Mouse (Mus musculus) ES-Bruce4 (cell line): ENCODE results near the gene Ptpn3.

Source experiments
- CTCF ChIP-seq: IDR thresholded peaks from one replicate; pipeline ENCODE4 v1.8.1; 2011; ENCODE audit warnings: low read depth, low read length
- EP300 ChIP-seq: IDR thresholded peaks from 2 replicates; pipeline ENCODE4 v1.6.1; 2011; ENCODE audit warnings: low read depth, low read length; ENCODE audit not compliant: insufficient read depth
- POLR2A ChIP-seq: IDR thresholded peaks from one replicate; pipeline ENCODE4 v1.8.1; 2011; ENCODE audit warnings: low read length; ENCODE audit not compliant: insufficient read depth

DNA sequence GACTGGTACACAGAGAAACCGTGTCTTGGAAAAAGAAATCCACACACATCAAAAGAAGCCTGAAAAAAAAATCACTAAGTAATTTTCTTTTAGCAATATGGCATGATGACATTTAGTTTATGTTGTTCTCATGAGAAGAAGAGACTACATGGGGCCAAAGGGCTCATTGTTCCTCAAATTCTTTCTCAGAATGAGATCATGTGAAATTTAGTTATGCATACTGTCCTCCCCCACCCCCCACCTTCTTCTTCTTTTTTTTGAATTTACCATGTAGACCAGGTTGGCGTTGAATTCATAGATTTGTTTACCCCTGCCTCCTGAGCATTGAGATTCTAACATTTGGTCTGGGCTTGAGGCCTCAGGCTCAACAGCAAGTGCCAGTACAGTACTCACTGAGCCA is 111.8 kb downstream of the Ptpn3 start:
- no peak for TF ChIP-seq CTCF
- no peak for TF ChIP-seq POLR2A
- no peak for TF ChIP-seq EP300
